ENCODE assay signal across 9 mouse cellular contexts in genomic region chr4:21679624-21680480, GRCm38 (mm10). TPM values are rescaled to one million over a fixed set of nuclear protein-coding genes. Genes with fewer than 3 reads are reported as not detected.
DNase-seq lines count a peak whose midpoint lies in the region; ATAC-seq lines count a peak whose summit lies in the region.
"Had no signal": no experiment of that assay in that cellular context is flagged by ENCODE, and none has a peak within 500 bp of the region (broad histone marks: within the 10 kb centered on the region; RNA-seq: fewer than 3 reads in every experiment).

No protein-coding gene starts in this region.

- 3% methylated on average over 40 of the region's 42 CpGs for WGBS in kidney, embryonic 16.5 days
- WGBS in forebrain, embryonic 11.5 days = 1% methylated on average over 42 of the region's 42 CpGs
- 2% methylated on average over 42 of the region's 42 CpGs for WGBS in limb, embryonic 13.5 days

- ATAC-seq in kidney, embryonic 16.5 days (ENCODE audit: low FRiP score, low TSS enrichment) = no peak
- ATAC-seq in forebrain, embryonic 11.5 days (replicated peaks; ENCODE audit: low FRiP score) = peak; percentile 14
- no peak for ATAC-seq in limb, embryonic 13.5 days (ENCODE audit: low FRiP score, low read depth)

- H3K4me1 ChIP-seq in kidney, embryonic 16.5 days (ENCODE audit: insufficient read depth, low read length) = peaks cover 15% of the 10 kb centered on the region
- H3K4me1 ChIP-seq in forebrain, embryonic 11.5 days (replicated peaks; ENCODE audit: control insufficient read depth, insufficient read depth, low read length) = peaks cover 19% of the 10 kb centered on the region
- H3K4me1 ChIP-seq in limb, embryonic 13.5 days = peaks cover 17% of the 10 kb centered on the region

- DNase-seq in kidney, postnatal 36 days = no peak
- DNase-seq in forebrain, embryonic 11.5 days (ENCODE audit: low spot score) = no peak
- DNase-seq in retina, embryonic 14.5 days (ENCODE audit: low spot score) = peak; percentile 42
- DNase-seq in adrenal gland, postnatal 10 days = no peak
- no peak for DNase-seq in ovary, postnatal 14 days (ENCODE audit: low spot score)
- no peak for DNase-seq in cerebellum, adult 11-12 months

- H3K27me3 ChIP-seq in kidney, embryonic 16.5 days (ENCODE audit: insufficient read depth, low read length) = peaks cover 92% of the 10 kb centered on the region
- H3K27me3 ChIP-seq in forebrain, embryonic 11.5 days (ENCODE audit: control insufficient read depth, insufficient read depth, low read length) = peaks cover 92% of the 10 kb centered on the region
- peaks cover 100% of the 10 kb centered on the region for H3K27me3 ChIP-seq in limb, embryonic 13.5 days

- peak overlapping the region; percentile 61 for H3K4me2 ChIP-seq in kidney, embryonic 16.5 days (replicated peaks; ENCODE audit: low read depth, low read length)
- H3K4me2 ChIP-seq in forebrain, embryonic 11.5 days (ENCODE audit: low read depth, low read length, severe bottlenecking) = peak overlapping the region; percentile 44
- H3K4me2 ChIP-seq in limb, embryonic 13.5 days (replicated peaks) = peak overlapping the region; percentile 66

- H3K27ac ChIP-seq in kidney, embryonic 16.5 days (ENCODE audit: low read length) = no peak overlapping the region
- no peak overlapping the region for H3K27ac ChIP-seq in forebrain, embryonic 11.5 days (ENCODE audit: low read depth, low read length)
- no peak overlapping the region for H3K27ac ChIP-seq in limb, embryonic 13.5 days

- no peaks in the 10 kb centered on the region for H3K36me3 ChIP-seq in kidney, embryonic 16.5 days (ENCODE audit: insufficient read depth, low read length)
- H3K36me3 ChIP-seq in forebrain, embryonic 11.5 days (ENCODE audit: control insufficient read depth, insufficient read depth, low read length) = no peaks in the 10 kb centered on the region
- H3K36me3 ChIP-seq in limb, embryonic 13.5 days = no peaks in the 10 kb centered on the region

- no peak overlapping the region for H3K9ac ChIP-seq in kidney, embryonic 16.5 days (replicated peaks; ENCODE audit: low read length)
- H3K9ac ChIP-seq in forebrain, embryonic 11.5 days (ENCODE audit: low read length) = no peak overlapping the region
- no peak overlapping the region for H3K9ac ChIP-seq in limb, embryonic 13.5 days

- peak overlapping the region; percentile 45 for H3K4me3 ChIP-seq in kidney, embryonic 16.5 days (ENCODE audit: low read length)
- peak overlapping the region; percentile 33 for H3K4me3 ChIP-seq in forebrain, embryonic 11.5 days (ENCODE audit: low read depth, low read length)
- peak overlapping the region; percentile 44 for H3K4me3 ChIP-seq in limb, embryonic 13.5 days
- H3K4me3 ChIP-seq: myocyte had no signal

- H3K9me3 ChIP-seq in kidney, embryonic 16.5 days (ENCODE audit: low read length) = no peaks in the 10 kb centered on the region
- no peaks in the 10 kb centered on the region for H3K9me3 ChIP-seq in forebrain, embryonic 11.5 days (ENCODE audit: control insufficient read depth, low read length)
- no peaks in the 10 kb centered on the region for H3K9me3 ChIP-seq in limb, embryonic 13.5 days

RNA-seq across cellular contexts. Expression of gene Prdm13, which starts 5.9 kb away (rescaled TPM):
- not detected in 2 replicates for polyA plus RNA-seq in kidney, embryonic 16.5 days (2015; fragmentation: Nextera tagmentation; extraction: Ambion mirVana)
- 0.24 and 0.44 TPM in 2 replicates for polyA plus RNA-seq in forebrain, embryonic 11.5 days (2014; fragmentation: Nextera tagmentation; extraction: Ambion mirVana)
- polyA plus RNA-seq in limb, embryonic 13.5 days (2015; fragmentation: Nextera tagmentation; extraction: Ambion mirVana) = not detected in 2 replicates
- not detected for total RNA-seq in adrenal gland, postnatal 10 days (2021)
- polyA plus RNA-seq: myocyte had no signal

RNA-seq across cellular contexts. Expression of gene Ccnc, which starts 47.6 kb away (rescaled TPM):
- 40.2 and 40.7 TPM in 2 replicates for polyA plus RNA-seq in kidney, embryonic 16.5 days (2015; fragmentation: Nextera tagmentation; extraction: Ambion mirVana)
- 70.2 and 73.3 TPM in 2 replicates for polyA plus RNA-seq in forebrain, embryonic 11.5 days (2014; fragmentation: Nextera tagmentation; extraction: Ambion mirVana)
- 41.0 and 45.0 TPM in 2 replicates for polyA plus RNA-seq in limb, embryonic 13.5 days (2015; fragmentation: Nextera tagmentation; extraction: Ambion mirVana)
- total RNA-seq in adrenal gland, postnatal 10 days (2021) = 10 to 100 TPM; 20.3 to 21.7 TPM
